Mouse (Mus musculus): Measurements from ENCODE around the gene Trim28.

Gene Trim28

GRCm38 (mm10) chr7:12998053-12998452 is 861 bp upstream of the Trim28 start, which contains the start of gene Slc27a5:
Gene Slc27a5 (minus strand): TSS chr7:12998192.
- DNase-seq (ENCODE audit: low spot score in 2 of 2): no peak

GRCm38 (mm10) chr7:13001584-13001983 is 2.7 kb downstream of the Trim28 start:
- DNase-seq (ENCODE audit: low spot score in 2 of 2): no peak

GRCm38 (mm10) chr7:13003380-13003779 is 4.5 kb downstream of the Trim28 start:
- no peak for DNase-seq (ENCODE audit: low spot score in 2 of 2)

GRCm38 (mm10) chr7:13006011-13006410 is 7.1 kb downstream of the Trim28 start:
- DNase-seq (ENCODE audit: low spot score in 2 of 2): peak in 1 of 2 experiments; percentile 35

DNA sequence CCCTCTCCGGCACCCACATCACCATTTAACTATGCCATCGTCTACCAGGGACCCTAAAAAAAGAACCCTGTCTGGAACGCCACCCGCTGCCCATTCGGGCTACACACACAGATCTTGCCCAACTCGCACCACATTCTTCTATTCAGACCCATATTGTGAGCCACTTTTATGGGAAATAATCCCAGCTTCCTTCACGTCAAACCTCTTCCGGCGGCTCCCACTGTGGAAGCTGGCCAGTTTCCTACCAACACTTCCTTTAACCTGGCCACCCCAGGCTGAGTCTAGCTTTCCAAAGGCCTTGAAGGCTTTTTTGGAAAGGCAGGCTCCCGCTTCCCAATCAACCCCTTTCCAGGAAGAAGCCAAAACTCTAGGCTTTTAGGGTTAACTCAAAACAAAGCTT is 7.6 kb downstream of the Trim28 start:
- no peak for DNase-seq (ENCODE audit: low spot score in 2 of 2)

DNA sequence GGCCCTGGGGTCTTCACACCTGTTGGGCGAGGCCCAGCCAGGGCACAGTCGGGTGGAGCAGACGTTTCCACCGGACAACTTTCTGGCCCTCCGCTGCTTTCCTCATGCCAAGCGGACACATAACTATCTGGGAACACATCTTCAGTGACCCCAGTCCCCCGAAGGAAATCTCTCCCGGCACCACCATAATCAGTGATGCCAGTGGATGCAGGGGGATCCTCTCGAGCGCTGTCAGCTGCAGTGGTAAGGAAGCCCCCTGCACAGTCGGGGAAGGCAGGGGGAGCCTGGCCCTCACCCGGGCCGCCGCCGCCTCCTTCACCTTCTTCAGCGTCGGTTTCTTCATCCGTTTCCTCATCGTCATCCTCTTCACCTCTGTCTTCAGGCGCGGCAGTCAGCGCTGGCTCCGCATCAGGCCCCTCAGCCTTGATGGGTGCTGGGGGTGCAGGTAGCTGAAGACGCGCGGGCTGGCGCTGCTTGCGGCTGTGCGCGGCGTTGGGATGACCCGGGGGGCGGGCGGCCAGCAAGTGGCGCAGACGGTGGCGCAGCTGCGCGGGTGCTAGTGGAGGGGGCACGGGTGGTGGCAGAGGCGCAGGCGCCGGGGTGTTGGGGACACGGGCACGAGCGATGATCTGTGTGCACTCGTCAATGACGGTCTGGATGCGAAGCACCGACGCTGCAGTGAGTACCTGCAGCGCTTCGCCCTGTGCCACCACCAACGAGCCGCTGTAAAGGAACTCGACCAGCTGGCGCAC is 8.6 kb downstream of the Trim28 start:
- peak in 1 of 2 experiments; percentile 31 for DNase-seq (ENCODE audit: low spot score in 2 of 2)

DNA sequence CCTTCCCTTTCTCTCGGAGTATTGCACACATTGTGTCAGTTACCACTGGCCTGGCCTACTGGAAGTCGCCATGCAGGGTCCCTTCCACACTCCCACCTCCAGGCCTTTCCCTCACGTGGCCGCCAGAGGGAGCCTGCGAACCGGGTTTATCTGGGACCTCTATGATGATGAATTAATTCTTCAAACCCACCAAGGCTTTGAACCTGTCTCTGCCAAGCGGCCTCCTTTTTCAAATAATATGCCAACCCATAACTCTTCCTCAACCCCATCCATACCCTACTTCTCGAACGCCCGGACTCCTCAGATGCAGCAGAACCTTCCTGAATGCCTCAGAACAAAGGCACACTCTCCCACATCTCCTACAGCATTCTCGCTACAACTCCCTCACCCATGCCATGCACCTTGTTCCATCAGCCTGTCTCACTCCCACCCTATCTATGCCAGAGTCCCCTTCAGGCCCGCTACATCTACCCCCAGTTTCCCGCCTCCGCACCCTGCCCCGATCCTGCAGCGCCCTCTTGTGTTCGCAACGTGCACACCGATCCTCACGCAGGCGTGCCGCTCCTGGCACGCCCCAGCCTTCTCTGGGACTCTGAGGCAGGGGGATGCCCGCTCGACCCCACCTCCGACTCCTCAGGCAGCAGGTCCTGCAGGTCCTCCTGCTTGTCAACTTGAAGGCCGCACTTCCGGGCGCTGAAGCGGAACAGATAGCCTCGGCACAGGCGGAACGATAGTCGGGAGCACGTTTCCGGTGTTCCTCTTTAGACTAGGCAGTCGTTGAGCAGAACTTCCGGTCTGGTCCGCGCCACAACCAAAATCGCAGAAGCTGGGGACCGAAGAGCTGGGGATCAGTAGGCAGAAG is 10.5 kb downstream of the Trim28 start:
- peak; percentile 96 for DNase-seq (ENCODE audit: low spot score in 2 of 2)

DNA sequence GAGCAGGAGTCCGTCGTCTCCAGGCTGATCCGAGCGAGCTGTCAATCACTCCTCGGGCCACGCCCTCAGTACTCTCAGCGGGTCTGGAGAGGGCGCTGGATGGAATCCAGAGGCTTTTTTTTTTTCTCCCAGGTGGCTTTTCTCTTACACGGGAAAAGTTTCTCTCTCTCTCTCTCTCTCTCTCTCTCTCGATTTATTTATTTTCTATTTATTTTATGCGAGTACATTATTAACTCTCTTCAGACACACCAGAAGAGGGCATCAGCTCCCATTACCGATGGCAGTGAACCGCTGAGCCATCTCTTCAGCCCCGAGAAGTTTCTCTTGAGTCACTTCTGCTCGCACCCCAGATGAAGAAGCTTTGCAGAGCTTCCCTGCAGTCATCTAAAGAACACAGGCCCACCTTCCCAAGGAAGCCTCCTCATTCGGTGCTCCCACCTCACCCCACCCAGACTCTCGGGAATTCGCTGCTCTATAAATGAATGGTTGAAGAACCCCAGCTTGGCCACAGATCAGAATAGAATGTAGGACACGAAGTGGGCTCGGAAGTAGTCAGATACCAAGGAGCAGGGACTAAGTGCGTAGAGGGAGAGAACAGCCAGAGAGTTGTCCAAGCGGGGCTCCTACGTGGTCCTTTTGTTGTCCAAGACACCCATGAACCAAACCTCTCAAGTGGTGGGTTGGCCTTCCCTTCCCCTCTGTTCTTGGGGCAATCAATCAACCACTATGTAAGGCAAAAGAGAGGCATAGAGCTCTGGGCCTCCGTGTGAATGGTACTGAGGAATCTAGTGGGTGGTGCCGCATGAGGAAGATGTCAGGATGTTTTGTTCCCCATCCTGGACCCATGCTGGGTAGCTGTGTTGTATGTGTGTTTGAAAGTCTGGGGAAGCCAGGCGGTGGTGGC is 11.3 kb downstream of the Trim28 start, which contains the start of gene Zbtb45:
Zbtb45 (minus strand) TSS at position 30 of the 904 bp plus-strand sequence.
- DNase-seq (ENCODE audit: low spot score in 2 of 2): peak in 1 of 2 experiments; percentile 32

DNA sequence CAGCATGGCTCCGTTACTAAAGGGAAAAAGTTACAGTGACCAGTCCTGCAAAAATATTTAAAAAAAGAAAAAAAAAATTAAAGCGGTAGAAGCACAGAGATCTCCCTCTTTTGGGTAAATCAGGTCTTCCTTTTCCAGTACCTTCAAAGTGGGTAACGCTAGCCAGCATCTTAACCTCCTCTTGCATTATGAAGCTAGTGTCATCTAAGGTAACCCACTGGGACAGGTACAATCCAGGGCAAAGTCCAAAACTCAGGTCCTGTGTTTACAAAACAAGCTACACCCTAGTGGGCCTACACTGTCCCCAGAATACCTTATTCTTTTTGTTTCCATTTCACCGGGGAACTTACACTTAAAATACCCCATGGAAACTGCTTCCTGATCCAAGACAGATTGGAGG is 14.8 kb downstream of the Trim28 start:
- DNase-seq (ENCODE audit: low spot score in 2 of 2): no peak

DNA sequence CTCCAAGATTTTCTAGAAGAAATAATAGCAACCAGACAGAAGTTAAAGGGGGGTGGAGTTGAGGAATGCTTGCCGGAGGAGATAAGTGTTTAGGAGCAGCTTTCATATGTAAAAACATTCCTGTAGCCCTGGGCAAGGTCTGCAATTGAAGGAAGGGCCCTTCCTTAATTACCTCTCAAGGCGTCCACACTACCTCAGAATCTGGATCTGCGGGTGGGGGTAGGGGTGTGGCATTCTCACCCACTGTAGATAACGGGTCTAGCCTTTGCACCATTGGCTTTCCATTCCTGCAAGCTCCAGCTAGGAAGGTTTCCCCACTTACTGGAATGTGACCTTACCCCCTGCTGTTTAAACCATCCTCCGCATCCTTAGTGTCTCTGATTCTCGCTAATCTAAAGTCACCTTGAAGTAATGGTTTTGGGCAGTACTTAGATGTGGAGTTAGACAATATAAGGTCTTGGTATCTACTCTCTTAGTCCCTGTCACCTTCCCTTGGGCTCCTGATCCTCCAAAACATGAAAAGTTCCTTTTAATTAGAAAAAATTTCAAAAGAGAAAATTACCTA is 15.4 kb downstream of the Trim28 start:
- no peak for DNase-seq (ENCODE audit: low spot score in 2 of 2)

- DNase-seq (ENCODE audit: low spot score in 2 of 2): no peak
Measured at GRCm38 (mm10) chr7:13015217-13015616, 16.3 kb downstream of the Trim28 start.

- DNase-seq (ENCODE audit: low spot score in 2 of 2): peak; percentile 70 to 71
Measured at GRCm38 (mm10) chr7:13022773-13023535, 24.0 kb downstream of the Trim28 start.

- DNase-seq (ENCODE audit: low spot score in 2 of 2): peak; percentile 95 to 97
Measured at GRCm38 (mm10) chr7:13023928-13024731, 25.2 kb downstream of the Trim28 start.

- DNase-seq (ENCODE audit: low spot score in 2 of 2): peak; percentile 92 to 93
Measured at GRCm38 (mm10) chr7:13024805-13025204, 25.9 kb downstream of the Trim28 start.

DNA sequence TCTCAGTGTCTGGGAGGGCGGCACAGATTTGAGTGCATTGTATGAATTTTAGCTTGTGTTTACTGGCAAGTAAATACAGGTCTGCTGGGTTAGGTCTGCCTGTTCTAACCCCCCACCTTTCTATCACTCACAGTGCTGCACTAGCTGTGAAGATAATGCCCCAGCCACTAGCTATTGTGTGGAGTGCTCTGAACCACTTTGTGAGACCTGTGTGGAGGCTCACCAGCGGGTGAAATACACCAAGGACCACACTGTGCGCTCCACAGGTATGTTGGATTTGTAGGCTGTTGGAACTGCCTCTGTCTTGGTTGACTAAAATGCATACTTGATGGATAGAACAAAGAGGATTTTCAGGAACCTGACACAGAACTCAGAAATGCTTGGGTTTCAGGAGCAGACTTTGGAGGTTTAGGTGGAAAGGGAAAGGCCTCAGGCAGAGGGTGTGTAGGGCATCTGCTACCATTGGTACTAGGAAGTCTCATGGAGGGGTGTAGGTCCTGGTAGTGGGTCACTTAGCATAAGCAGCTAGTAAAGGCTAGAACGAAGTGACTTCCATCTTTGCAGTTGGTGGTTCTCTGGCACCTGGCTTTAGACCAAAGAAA is 26.7 kb downstream of the Trim28 start:
- peak in 1 of 2 experiments; percentile 32 for DNase-seq (ENCODE audit: low spot score in 2 of 2)

- no peak for DNase-seq (ENCODE audit: low spot score in 2 of 2)
Measured at GRCm38 (mm10) chr7:13028986-13029385, 30.1 kb downstream of the Trim28 start.

- peak in 1 of 2 experiments; percentile 39 for DNase-seq (ENCODE audit: low spot score in 2 of 2)
Measured at GRCm38 (mm10) chr7:13031069-13031468, 32.2 kb downstream of the Trim28 start.

GRCm38 (mm10) chr7:13031983-13032382 is 33.1 kb downstream of the Trim28 start:
- DNase-seq (ENCODE audit: low spot score in 2 of 2): peak; percentile 19 to 24

- peak in 1 of 2 experiments; percentile 33 for DNase-seq (ENCODE audit: low spot score in 2 of 2)
Measured at GRCm38 (mm10) chr7:13032541-13032940, 33.6 kb downstream of the Trim28 start.

Measured in right cerebral cortex, postnatal 10 days (tissue).